Mouse (Mus musculus) erythroid progenitor cell, adult 5-6 weeks (primary cell): Measurements from ENCODE around the gene Adam29. TPM values are rescaled to one million over a fixed set of nuclear protein-coding genes. Genes with fewer than 3 reads are reported as not detected.

ENCODE experiments used
- ATAC-seq: replicated peaks from 2 replicates; pipeline ENCODE4 v1.8.0; 2016; ENCODE audit warnings: moderate number of reproducible peaks, mild to moderate bottlenecking, moderate TSS enrichment, inconsistent platforms; ENCODE audit not compliant: poor library complexity, low FRiP score, severe bottlenecking
- total RNA-seq, 2 experiments: library from RNA; stranded (forward) in 1 of 2; stranded (reverse) in 1 of 2; fragments of 150-400 nt in 1 of 2; fragments of 186-747, 209-891 nt in 1 of 2; gene quantifications; 2 replicates each; pipeline versions ENCODE4 v1.2.3 to v1.2.4; 2015 to 2017; ENCODE audit warnings: low replicate concordance in 2 of 2

The Adam29 gene
- total RNA-seq (2015; ENCODE audit: low replicate concordance) (not detected in 2 replicates), total RNA-seq (2017; ENCODE audit: low replicate concordance) (not detected in 2 replicates)

- ATAC-seq, result no peak
Measured at GRCm38 (mm10) chr8:55906848-55907247, at the start of gene Adam29. Gene Adam29 (minus strand): TSS chr8:55906948.

GRCm38 (mm10) chr8:55940526-55940880 lies 33.8 kb upstream of the Adam29 start:
- ATAC-seq, result no peak

DNA sequence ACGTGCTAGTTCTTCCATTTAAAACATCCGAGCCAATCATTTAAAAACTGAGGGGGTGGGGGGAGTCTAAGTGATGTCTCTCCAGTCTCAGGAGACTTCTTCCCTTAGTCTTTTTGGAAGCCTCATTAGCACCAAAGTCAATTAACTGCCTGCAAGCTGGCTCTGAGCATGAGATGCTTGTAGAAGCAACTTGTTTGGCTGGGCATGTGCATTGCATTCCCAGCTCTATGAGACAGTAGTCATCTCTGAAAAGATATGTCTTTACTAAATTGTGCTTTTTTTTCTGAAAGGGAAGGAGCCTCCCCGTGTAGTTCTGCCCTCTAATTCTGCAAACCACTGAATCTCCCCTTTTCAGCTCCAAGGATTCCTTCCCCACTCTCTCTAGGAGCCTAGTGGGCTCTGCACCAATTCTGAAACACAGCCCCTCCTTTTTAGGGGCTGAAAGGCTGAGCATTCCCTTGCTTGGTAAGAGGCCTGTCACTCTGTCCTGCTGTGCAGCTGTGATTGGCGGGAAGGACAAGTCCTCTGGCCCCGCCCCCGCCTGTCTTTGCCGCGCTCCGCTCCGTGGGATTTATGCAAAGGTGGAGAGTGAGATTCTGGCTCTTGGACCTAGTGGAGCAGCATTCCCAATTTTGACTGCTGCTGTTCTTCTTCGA lies 33.2 kb upstream of the Adam29 start, which contains the start of gene Glra3:
Gene Glra3 (plus strand): TSS at position 591 of the 656 bp plus-strand sequence.
- ATAC-seq, result no peak

Other genes with a start within 250 kb of the Adam29 start
- not detected in 2 replicates for gene Glra3, start 33.5 kb upstream of the Adam29 start, total RNA-seq (2015; ENCODE audit: low replicate concordance)
- gene Glra3, start 33.5 kb upstream of the Adam29 start, total RNA-seq (2017; ENCODE audit: low replicate concordance), result not detected in 2 replicates